Comparison of ENCODE assay signal across 28 mouse cellular contexts in the genomic region with DNA sequence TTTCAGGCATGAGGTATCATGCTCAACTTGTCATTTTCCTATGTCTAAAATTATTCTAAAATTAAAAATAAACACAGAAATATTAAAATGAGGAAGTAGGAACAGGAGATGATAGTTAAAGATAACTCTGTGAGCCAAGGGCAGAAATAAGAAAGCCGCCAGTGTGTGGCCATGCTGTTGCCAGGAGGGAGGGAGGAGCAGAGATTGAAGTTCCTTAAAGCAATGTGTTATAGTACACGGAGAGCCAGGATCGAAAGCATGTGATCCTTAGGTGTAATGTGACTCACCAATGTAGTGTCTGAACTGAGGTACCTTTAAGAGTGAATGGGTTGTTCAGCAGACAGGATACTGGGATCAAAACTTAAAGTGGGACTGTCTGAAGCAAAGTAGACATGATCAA. TPM values are rescaled to one million over a fixed set of nuclear protein-coding genes. Genes with fewer than 3 reads are reported as not detected.
DNase-seq lines count a peak whose midpoint lies in the region; ATAC-seq lines count a peak whose summit lies in the region.
"Had no signal": no experiment of that assay in that cellular context is flagged by ENCODE, and none has a peak within 500 bp of the region (broad histone marks: within the 10 kb centered on the region; RNA-seq: fewer than 3 reads in every experiment).

No protein-coding gene starts in this region.

- H3K4me1 ChIP-seq in intestine, embryonic 16.5 days (ENCODE audit: control insufficient read depth, insufficient read depth, low read length): peaks cover 5% of the 10 kb centered on the region; the same call in 1 of the 2 replicates
- H3K4me1 ChIP-seq in intestine, embryonic 15.5 days (replicated peaks): 0 out of 2 replicates have a peak, but pooled peaks cover 2% of the 10 kb centered on the region
- no peaks in the 10 kb centered on the region for H3K4me1 ChIP-seq in forebrain, embryonic 11.5 days (replicated peaks; ENCODE audit: control insufficient read depth, insufficient read depth, low read length)
- H3K4me1 ChIP-seq: embryonic facial prominence, embryonic 15.5 days; forebrain, embryonic 12.5 days; heart, embryonic 13.5 days; hindbrain, embryonic 12.5 days had no signal

- WGBS in intestine, embryonic 16.5 days: 81% methylated on average over 3 of the region's 3 CpGs
- 77% methylated on average over 3 of the region's 3 CpGs for WGBS in intestine, embryonic 15.5 days
- 90% methylated on average over 3 of the region's 3 CpGs for WGBS in forebrain, embryonic 11.5 days

- peak; percentile 26 for DNase-seq in splenic B cell, adult 2 months (ENCODE audit: low read depth, low spot score)
- DNase-seq in gastrocnemius, postnatal 4 days (ENCODE audit: low spot score in 2 of 2): no peak
- DNase-seq in heart, adult 18-20 months: no peak
- no peak for DNase-seq in forebrain, embryonic 11.5 days (ENCODE audit: low spot score)
- DNase-seq: adrenal gland, postnatal 14 days; cerebellum, adult 2 months; cerebellum, postnatal 10 days; embryo, embryonic 11 days; gastrocnemius, postnatal 10 days; heart, postnatal 36 days; kidney, adult 2 months had no signal

- no peak overlapping the region for H3K4me3 ChIP-seq in intestine, embryonic 16.5 days (ENCODE audit: low read length)
- no peak overlapping the region for H3K4me3 ChIP-seq in intestine, embryonic 15.5 days (replicated peaks)
- H3K4me3 ChIP-seq in forebrain, embryonic 11.5 days (ENCODE audit: low read depth, low read length): no peak overlapping the region
- H3K4me3 ChIP-seq: embryonic facial prominence, embryonic 15.5 days; erythroblast, embryonic 14.5 days; forebrain, embryonic 12.5 days; heart, embryonic 13.5 days; hindbrain, embryonic 12.5 days had no signal

- H3K4me2 ChIP-seq in intestine, embryonic 16.5 days (ENCODE audit: low read depth, low read length): no peak overlapping the region
- no peak overlapping the region for H3K4me2 ChIP-seq in intestine, embryonic 15.5 days (replicated peaks)
- H3K4me2 ChIP-seq in forebrain, embryonic 11.5 days (ENCODE audit: low read depth, low read length, severe bottlenecking): no peak overlapping the region
- H3K4me2 ChIP-seq: embryonic facial prominence, embryonic 15.5 days; forebrain, embryonic 12.5 days; heart, embryonic 13.5 days; hindbrain, embryonic 12.5 days had no signal

- no peaks in the 10 kb centered on the region for H3K36me3 ChIP-seq in intestine, embryonic 16.5 days (ENCODE audit: control insufficient read depth, insufficient read depth, low read length)
- H3K36me3 ChIP-seq in intestine, embryonic 15.5 days: no peaks in the 10 kb centered on the region
- no peaks in the 10 kb centered on the region for H3K36me3 ChIP-seq in splenic B cell, adult 2 months (ENCODE audit: control insufficient read depth, insufficient read depth, low read length, poor library complexity, severe bottlenecking)
- H3K36me3 ChIP-seq in forebrain, embryonic 11.5 days (ENCODE audit: control insufficient read depth, insufficient read depth, low read length): no peaks in the 10 kb centered on the region
- H3K36me3 ChIP-seq: embryonic facial prominence, embryonic 15.5 days; forebrain, embryonic 12.5 days; heart, embryonic 13.5 days; hindbrain, embryonic 12.5 days had no signal

- H3K9me3 ChIP-seq in intestine, embryonic 16.5 days (ENCODE audit: control insufficient read depth, low read length): no peaks in the 10 kb centered on the region
- H3K9me3 ChIP-seq in intestine, embryonic 15.5 days: no peaks in the 10 kb centered on the region
- H3K9me3 ChIP-seq in forebrain, embryonic 11.5 days (ENCODE audit: control insufficient read depth, low read length): no peaks in the 10 kb centered on the region
- H3K9me3 ChIP-seq: embryonic facial prominence, embryonic 15.5 days; forebrain, embryonic 12.5 days; heart, embryonic 13.5 days; hindbrain, embryonic 12.5 days had no signal

- H3K9ac ChIP-seq in intestine, embryonic 16.5 days (ENCODE audit: low read depth, low read length): no peak overlapping the region
- H3K9ac ChIP-seq in intestine, embryonic 15.5 days: no peak overlapping the region
- no peak overlapping the region for H3K9ac ChIP-seq in forebrain, embryonic 11.5 days (ENCODE audit: low read length)
- H3K9ac ChIP-seq: embryonic facial prominence, embryonic 15.5 days; forebrain, embryonic 12.5 days; heart, embryonic 13.5 days; hindbrain, embryonic 12.5 days had no signal

- 0 out of 2 replicates have a peak, but pooled peaks have one; percentile 33 for ATAC-seq in intestine, embryonic 16.5 days
- no peak for ATAC-seq in intestine, embryonic 15.5 days
- peak; percentile 97 for ATAC-seq in common myeloid progenitor, adult 5-6 weeks (replicated peaks; ENCODE audit: low read depth, poor library complexity, severe bottlenecking)
- ATAC-seq in megakaryocyte, adult 5-6 weeks (ENCODE audit: poor library complexity, severe bottlenecking): peak; percentile 97
- ATAC-seq in forebrain, embryonic 11.5 days (replicated peaks; ENCODE audit: low FRiP score): no peak
- ATAC-seq: forebrain, embryonic 16.5 days; hindbrain, embryonic 16.5 days; inflammation-experienced regulatory T-cells, adult 6 months had no signal

- H3K27ac ChIP-seq in intestine, embryonic 16.5 days (ENCODE audit: low read length): no peak overlapping the region
- H3K27ac ChIP-seq in intestine, embryonic 15.5 days: no peak overlapping the region
- no peak overlapping the region for H3K27ac ChIP-seq in forebrain, embryonic 11.5 days (ENCODE audit: low read depth, low read length)
- H3K27ac ChIP-seq: embryonic facial prominence, embryonic 15.5 days; forebrain, embryonic 12.5 days; heart, embryonic 13.5 days; hindbrain, embryonic 12.5 days had no signal

- no peaks in the 10 kb centered on the region for H3K27me3 ChIP-seq in intestine, embryonic 16.5 days (replicated peaks; ENCODE audit: control insufficient read depth, insufficient read depth, low read length)
- no peaks in the 10 kb centered on the region for H3K27me3 ChIP-seq in intestine, embryonic 15.5 days (replicated peaks)
- H3K27me3 ChIP-seq in splenic B cell, adult 2 months (ENCODE audit: control insufficient read depth, insufficient read depth, low read length, poor library complexity, severe bottlenecking): no peaks in the 10 kb centered on the region
- H3K27me3 ChIP-seq in forebrain, embryonic 11.5 days (ENCODE audit: control insufficient read depth, insufficient read depth, low read length): no peaks in the 10 kb centered on the region
- H3K27me3 ChIP-seq: embryonic facial prominence, embryonic 15.5 days; forebrain, embryonic 12.5 days; heart, embryonic 13.5 days; hindbrain, embryonic 12.5 days had no signal

RNA-seq across cellular contexts. Expression of a gene that starts 6.4 kb away (rescaled TPM):
- 148 and 158 TPM in 2 replicates for polyA plus RNA-seq in intestine, embryonic 16.5 days (2015; fragmentation: Nextera tagmentation; extraction: Ambion mirVana)
- 123 and 127 TPM in 2 replicates for polyA plus RNA-seq in intestine, embryonic 15.5 days (2015; fragmentation: Nextera tagmentation; extraction: Ambion mirVana)
- total RNA-seq in common myeloid progenitor, adult 5-6 weeks (2017): 38.6 and 44.5 TPM in 2 replicates
- total RNA-seq in megakaryocyte, adult 5-6 weeks (2015): 163 and 174 TPM in 2 replicates
- total RNA-seq in megakaryocyte, adult 5-6 weeks (2017): 174 and 189 TPM in 2 replicates
- 10 to 100 TPM; 37.3 to 41.6 TPM for total RNA-seq in gastrocnemius, postnatal 4 days (2021)
- 10 to 100 TPM; 44.9 to 51.8 TPM for total RNA-seq in heart, adult 18-20 months (2021)
- 78.5 and 87.3 TPM in 2 replicates for polyA plus RNA-seq in forebrain, embryonic 11.5 days (2014; fragmentation: Nextera tagmentation; extraction: Ambion mirVana)

RNA-seq across cellular contexts. Expression of a gene that starts 33.4 kb away (rescaled TPM):
- polyA plus RNA-seq in intestine, embryonic 16.5 days (2015; fragmentation: Nextera tagmentation; extraction: Ambion mirVana): not detected in 2 replicates
- polyA plus RNA-seq in intestine, embryonic 15.5 days (2015; fragmentation: Nextera tagmentation; extraction: Ambion mirVana): not detected in 2 replicates
- total RNA-seq in common myeloid progenitor, adult 5-6 weeks (2017): not detected in 2 replicates
- not detected in 2 replicates for total RNA-seq in megakaryocyte, adult 5-6 weeks (2015)
- total RNA-seq in megakaryocyte, adult 5-6 weeks (2017): not detected in 2 replicates
- not detected for total RNA-seq in gastrocnemius, postnatal 4 days (2021)
- total RNA-seq in heart, adult 18-20 months (2021): not detected
- polyA plus RNA-seq in forebrain, embryonic 11.5 days (2014; fragmentation: Nextera tagmentation; extraction: Ambion mirVana): not detected in 2 replicates
- total RNA-seq: adrenal gland, adult 18-20 months; adrenal gland, postnatal 14 days; ES-E14; gastrocnemius, postnatal 10 days; heart, postnatal 36 days had no signal
- polyA plus RNA-seq: cerebellum, adult 2 months; embryonic facial prominence, embryonic 11.5 days; embryonic facial prominence, embryonic 15.5 days; erythroblast, embryonic 14.5 days; forebrain, embryonic 12.5 days; forebrain, embryonic 16.5 days; frontal cortex, adult 2 months; heart, embryonic 13.5 days; heart, postnatal 0 days; hindbrain, embryonic 12.5 days; hindbrain, embryonic 16.5 days; inflammation-experienced regulatory T-cells, adult 6 months; kidney, adult 2 months had no signal

RNA-seq across cellular contexts. Expression of a gene that starts 41.0 kb away (rescaled TPM):
- 0.13 TPM in 1 of 2 replicates, not detected in the other for polyA plus RNA-seq in intestine, embryonic 16.5 days (2015; fragmentation: Nextera tagmentation; extraction: Ambion mirVana)
- polyA plus RNA-seq in intestine, embryonic 15.5 days (2015; fragmentation: Nextera tagmentation; extraction: Ambion mirVana): not detected in 2 replicates
- not detected in 2 replicates for total RNA-seq in common myeloid progenitor, adult 5-6 weeks (2017)
- total RNA-seq in megakaryocyte, adult 5-6 weeks (2015): not detected in 2 replicates
- total RNA-seq in megakaryocyte, adult 5-6 weeks (2017): not detected in 2 replicates
- not detected for total RNA-seq in gastrocnemius, postnatal 4 days (2021)
- total RNA-seq in heart, adult 18-20 months (2021): not detected
- polyA plus RNA-seq in forebrain, embryonic 11.5 days (2014; fragmentation: Nextera tagmentation; extraction: Ambion mirVana): not detected in 2 replicates
- total RNA-seq: adrenal gland, adult 18-20 months; adrenal gland, postnatal 14 days; ES-E14; gastrocnemius, postnatal 10 days; heart, postnatal 36 days had no signal
- polyA plus RNA-seq: cerebellum, adult 2 months; embryonic facial prominence, embryonic 11.5 days; embryonic facial prominence, embryonic 15.5 days; erythroblast, embryonic 14.5 days; forebrain, embryonic 12.5 days; forebrain, embryonic 16.5 days; frontal cortex, adult 2 months; heart, embryonic 13.5 days; heart, postnatal 0 days; hindbrain, embryonic 12.5 days; hindbrain, embryonic 16.5 days; inflammation-experienced regulatory T-cells, adult 6 months; kidney, adult 2 months had no signal

RNA-seq across cellular contexts. Expression of a gene that starts 50.6 kb away (rescaled TPM):
- not detected in 2 replicates for polyA plus RNA-seq in intestine, embryonic 16.5 days (2015; fragmentation: Nextera tagmentation; extraction: Ambion mirVana)
- polyA plus RNA-seq in intestine, embryonic 15.5 days (2015; fragmentation: Nextera tagmentation; extraction: Ambion mirVana): not detected in 2 replicates
- total RNA-seq in common myeloid progenitor, adult 5-6 weeks (2017): not detected in 2 replicates
- total RNA-seq in megakaryocyte, adult 5-6 weeks (2015): not detected in 2 replicates
- not detected in 2 replicates for total RNA-seq in megakaryocyte, adult 5-6 weeks (2017)
- not detected for total RNA-seq in gastrocnemius, postnatal 4 days (2021)
- not detected for total RNA-seq in heart, adult 18-20 months (2021)
- polyA plus RNA-seq in forebrain, embryonic 11.5 days (2014; fragmentation: Nextera tagmentation; extraction: Ambion mirVana): not detected in 2 replicates
- total RNA-seq: adrenal gland, adult 18-20 months; adrenal gland, postnatal 14 days; ES-E14; gastrocnemius, postnatal 10 days; heart, postnatal 36 days had no signal
- polyA plus RNA-seq: cerebellum, adult 2 months; embryonic facial prominence, embryonic 11.5 days; embryonic facial prominence, embryonic 15.5 days; erythroblast, embryonic 14.5 days; forebrain, embryonic 12.5 days; forebrain, embryonic 16.5 days; frontal cortex, adult 2 months; heart, embryonic 13.5 days; heart, postnatal 0 days; hindbrain, embryonic 12.5 days; hindbrain, embryonic 16.5 days; inflammation-experienced regulatory T-cells, adult 6 months; kidney, adult 2 months had no signal

Comparison
In these comparisons a context has a peak if more than half of its experiments do, and no peak if none do; other contexts are left out.
1. ATAC-seq: peak in intestine, embryonic 16.5 days (single experiment), common myeloid progenitor, adult 5-6 weeks (single experiment) and megakaryocyte, adult 5-6 weeks (single experiment); none in intestine, embryonic 15.5 days (single experiment) and forebrain, embryonic 11.5 days (single experiment).